Mouse (Mus musculus) lung, embryonic 14.5 days (tissue): Measurements from ENCODE around the gene Zbtb40. TPM values are rescaled to one million over a fixed set of nuclear protein-coding genes. Genes with fewer than 3 reads are reported as not detected.

Experiments used
- ATAC-seq: fragments of 200-750 bp; cut with Nextera tagmentation; 2 replicates; pipeline ENCODE4 v1.8.0; 2017; ENCODE audit warnings: mild to moderate bottlenecking, moderate TSS enrichment, moderate library complexity; ENCODE audit not compliant: insufficient read depth
- DNase-seq: peaks from one replicate; pipeline ENCODE4 v3.0.0-alpha.2; 2015
- H3K27ac ChIP-seq: fragments of 300-500 bp; sonication (generic); 2 replicates; pipeline ENCODE4 v1.5.1; 2014; ENCODE audit warnings: low read depth, mild to moderate bottlenecking, moderate library complexity
- H3K27me3 ChIP-seq: fragments of 300-500 bp; sonication (generic); 2 replicates; pipeline ENCODE4 v1.6.1; 2014; ENCODE audit warnings: low read length, control low read depth; ENCODE audit not compliant: insufficient read depth
- H3K36me3 ChIP-seq: fragments of 300-500 bp; sonication (generic); 2 replicates; pipeline ENCODE4 v1.6.1; 2014; ENCODE audit warnings: control low read depth; ENCODE audit not compliant: insufficient read depth
- H3K4me1 ChIP-seq: fragments of 300-500 bp; sonication (generic); 2 replicates; pipeline ENCODE4 v1.6.1; 2014; ENCODE audit warnings: antibody characterized with exemption, control low read depth; ENCODE audit not compliant: insufficient read depth
- H3K4me2 ChIP-seq: fragments of 300-500 bp; sonication (generic); 2 replicates; pipeline ENCODE4 v1.6.1; 2014; ENCODE audit warnings: mild to moderate bottlenecking
- H3K4me3 ChIP-seq: fragments of 300-500 bp; sonication (generic); 2 replicates; pipeline ENCODE4 v1.5.1; 2014; ENCODE audit warnings: low read depth, low read length
- H3K9ac ChIP-seq: fragments of 300-500 bp; sonication (generic); 2 replicates; pipeline ENCODE4 v1.6.1; 2014
- H3K9me3 ChIP-seq: fragments of 300-500 bp; sonication (generic); 2 replicates; pipeline ENCODE4 v1.6.1; 2016; ENCODE audit warnings: low read depth, low read length, control low read depth
- CTCF ChIP-seq: IDR thresholded peaks from 2 replicates; pipeline ENCODE4 v1.5.1; 2016; ENCODE audit warnings: antibody characterized with exemption, low read depth
- WGBS: fragments of 180-500 bp; shearing (Covaris S2); extraction: QIAGEN DNeasy Blood & Tissue Kit; methylation state at CpG from one replicate; pipeline ENCODE4 v1.1.7; 2014; 5-methylcytosine and 5-hydroxymethylcytosine counted together
- polyA plus RNA-seq: library from polyadenylated mRNA; unstranded; fragments of >200 nt; fragmentation: Nextera tagmentation; extraction: Ambion mirVana; gene quantifications from 2 replicates; pipeline ENCODE4 v1.2.1, GENCODE M21; 2014

Zbtb40 gene
- polyA plus RNA-seq, 1 experiment from 2014 or later = 5.5 TPM

- no peaks in the 10 kb centered on the region for H3K4me1 ChIP-seq
- H3K9ac ChIP-seq = no peak overlapping the region
- H3K4me3 ChIP-seq = no peak overlapping the region
- DNase-seq = peak; percentile 90
- TF ChIP-seq CTCF = peak; percentile 68
- no peaks in the 10 kb centered on the region for H3K9me3 ChIP-seq
- H3K36me3 ChIP-seq = peaks cover 4% of the 10 kb centered on the region; the same call in 1 of the 2 replicates
- H3K4me2 ChIP-seq = no peak overlapping the region
- 5% methylated on average over 12 of the region's 12 CpGs for WGBS
- ATAC-seq = peak; percentile 80
- H3K27ac ChIP-seq = no peak overlapping the region
- H3K27me3 ChIP-seq = peaks cover 5% of the 10 kb centered on the region; the same call in 1 of the 2 replicates
These were observed 67.3 kb downstream of the Zbtb40 start for GRCm38 (mm10) chr4:136981347-136981746.

- WGBS = 74% methylated on average over 4 of the region's 4 CpGs
- H3K4me2 ChIP-seq = no peak overlapping the region
- no peak for TF ChIP-seq CTCF
- H3K4me3 ChIP-seq = no peak overlapping the region
- no peaks in the 10 kb centered on the region for H3K9me3 ChIP-seq
- H3K4me1 ChIP-seq = no peaks in the 10 kb centered on the region
- H3K36me3 ChIP-seq = peaks cover 4% of the 10 kb centered on the region; the same call in 1 of the 2 replicates
- DNase-seq = no peak
- no peak overlapping the region for H3K9ac ChIP-seq
- H3K27me3 ChIP-seq = peaks cover 5% of the 10 kb centered on the region; the same call in 1 of the 2 replicates
- ATAC-seq = 0 out of 2 replicates have a peak, but pooled peaks have one; percentile 7
- H3K27ac ChIP-seq = no peak overlapping the region
These were observed 67.7 kb downstream of the Zbtb40 start for GRCm38 (mm10) chr4:136980921-136981320.

DNA sequence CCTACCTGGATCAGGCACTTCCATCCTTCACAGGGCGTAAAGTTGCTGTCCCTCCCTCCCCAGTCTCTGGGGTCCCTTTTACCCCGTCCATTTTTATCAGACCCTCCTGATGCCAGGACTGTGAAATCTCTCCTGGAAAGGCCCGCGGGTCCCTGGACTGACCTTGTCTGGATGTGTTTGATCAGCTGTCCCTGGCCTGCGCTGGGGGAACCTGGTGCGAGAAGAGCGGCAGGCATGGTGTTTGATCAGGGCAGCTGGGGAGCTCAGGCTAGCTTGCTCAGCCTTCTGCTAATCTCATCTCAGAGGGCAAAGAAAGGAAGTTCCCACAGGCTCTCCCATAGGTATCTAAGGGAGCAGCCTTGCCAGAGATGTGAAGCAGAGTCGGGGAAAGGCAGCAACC, 71.4 kb downstream of the Zbtb40 start:
- no peak for TF ChIP-seq CTCF
- no peak overlapping the region for H3K4me2 ChIP-seq
- H3K27ac ChIP-seq = no peak overlapping the region
- peaks cover 5% of the 10 kb centered on the region; the same call in 1 of the 2 replicates for H3K27me3 ChIP-seq
- H3K9me3 ChIP-seq = no peaks in the 10 kb centered on the region
- H3K4me3 ChIP-seq = no peak overlapping the region
- ATAC-seq = no peak
- no peak for DNase-seq
- H3K9ac ChIP-seq = no peak overlapping the region
- H3K4me1 ChIP-seq = no peaks in the 10 kb centered on the region
- no peaks in the 10 kb centered on the region for H3K36me3 ChIP-seq
- WGBS = 40% methylated on average over 8 of the region's 8 CpGs

DNA sequence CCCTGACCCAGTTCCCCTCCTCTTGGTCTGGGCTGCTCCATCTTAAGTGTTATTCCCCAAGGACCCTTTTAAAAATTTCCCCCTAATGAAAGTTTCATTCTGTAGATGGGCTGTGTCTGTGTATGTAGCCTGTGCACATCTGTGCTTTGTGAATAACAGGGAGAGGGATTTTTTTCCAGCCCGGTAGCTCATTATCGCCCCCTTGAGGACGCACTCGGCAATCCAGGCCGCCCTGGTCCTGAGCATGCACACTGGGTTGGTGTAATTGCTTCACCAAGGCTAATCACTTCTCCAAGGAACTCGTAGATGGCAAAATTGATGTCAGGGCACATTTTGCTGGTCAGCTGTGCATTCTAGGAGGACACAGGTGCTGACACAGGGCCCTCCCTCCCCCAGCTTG, 77.7 kb downstream of the Zbtb40 start:
- ATAC-seq (0 out of 2 replicates have a peak, but pooled peaks have one; percentile 36), DNase-seq (peak; percentile 70)
- H3K4me2 ChIP-seq = no peak overlapping the region
- H3K4me3 ChIP-seq = no peak overlapping the region
- H3K4me1 ChIP-seq = 0 out of 2 replicates have a peak, but pooled peaks cover 16% of the 10 kb centered on the region
- 11% methylated on average over 6 of the region's 6 CpGs for WGBS
- H3K9me3 ChIP-seq = no peaks in the 10 kb centered on the region
- H3K9ac ChIP-seq = no peak overlapping the region
- no peak overlapping the region for H3K27ac ChIP-seq
- H3K27me3 ChIP-seq = peaks cover 54% of the 10 kb centered on the region
- no peaks in the 10 kb centered on the region for H3K36me3 ChIP-seq
- TF ChIP-seq CTCF = peak; percentile 79

- peaks cover 65% of the 10 kb centered on the region for H3K27me3 ChIP-seq
- WGBS = 19% methylated on average over 15 of the region's 16 CpGs
- no peak overlapping the region for H3K9ac ChIP-seq
- peak; percentile 48 for TF ChIP-seq CTCF
- H3K4me2 ChIP-seq = no peak overlapping the region
- no peaks in the 10 kb centered on the region for H3K9me3 ChIP-seq
- ATAC-seq (peak; percentile 77), DNase-seq (peak; percentile 72)
- no peaks in the 10 kb centered on the region for H3K36me3 ChIP-seq
- H3K27ac ChIP-seq = no peak overlapping the region
- H3K4me1 ChIP-seq = 0 out of 2 replicates have a peak, but pooled peaks cover 16% of the 10 kb centered on the region
- H3K4me3 ChIP-seq = no peak overlapping the region
These were observed 78.9 kb downstream of the Zbtb40 start for GRCm38 (mm10) chr4:136969503-136970276.

DNA sequence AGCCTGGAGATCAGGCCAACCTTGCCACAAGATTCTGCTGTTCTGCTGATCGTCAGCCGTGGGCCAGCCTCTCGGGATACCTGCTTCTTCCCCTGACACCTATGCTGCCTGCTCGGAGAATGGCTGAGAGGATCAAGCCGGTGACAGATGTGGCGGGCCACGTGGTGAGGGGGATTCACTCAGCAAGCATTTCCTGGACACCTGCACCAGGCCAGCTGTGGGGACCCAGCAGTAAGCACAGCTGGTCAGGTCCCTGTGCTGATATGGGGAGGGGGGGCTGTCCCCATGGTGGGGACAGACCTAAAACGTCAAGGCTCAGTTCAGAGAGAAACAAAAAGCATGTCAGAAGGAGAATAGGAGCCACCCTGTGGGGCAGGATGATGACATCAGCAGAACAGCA, 79.5 kb downstream of the Zbtb40 start:
- no peak for TF ChIP-seq CTCF
- 40% methylated on average over 8 of the region's 8 CpGs for WGBS
- H3K27me3 ChIP-seq = peaks cover 65% of the 10 kb centered on the region
- no peaks in the 10 kb centered on the region for H3K9me3 ChIP-seq
- no peak for DNase-seq
- no peak overlapping the region for H3K4me3 ChIP-seq
- H3K27ac ChIP-seq = no peak overlapping the region
- ATAC-seq = no peak
- H3K4me2 ChIP-seq = no peak overlapping the region
- 0 out of 2 replicates have a peak, but pooled peaks cover 16% of the 10 kb centered on the region for H3K4me1 ChIP-seq
- H3K9ac ChIP-seq = no peak overlapping the region
- H3K36me3 ChIP-seq = no peaks in the 10 kb centered on the region

- ATAC-seq = no peak
- H3K4me2 ChIP-seq = no peak overlapping the region
- no peak overlapping the region for H3K9ac ChIP-seq
- no peak overlapping the region for H3K4me3 ChIP-seq
- no peak for TF ChIP-seq CTCF
- H3K4me1 ChIP-seq = 0 out of 2 replicates have a peak, but pooled peaks cover 16% of the 10 kb centered on the region
- peaks cover 65% of the 10 kb centered on the region for H3K27me3 ChIP-seq
- WGBS = 14% methylated on average over 9 of the region's 9 CpGs
- no peak for DNase-seq
- H3K9me3 ChIP-seq = no peaks in the 10 kb centered on the region
- no peaks in the 10 kb centered on the region for H3K36me3 ChIP-seq
- no peak overlapping the region for H3K27ac ChIP-seq
These were observed 81.1 kb downstream of the Zbtb40 start for GRCm38 (mm10) chr4:136967511-136967910.
